Mouse (Mus musculus): ENCODE results near the gene Sncb. TPM values are rescaled to one million over a fixed set of nuclear protein-coding genes. Genes with fewer than 3 reads are reported as not detected.
"Not testable (repeated sequence)": the region's sequence is repeated elsewhere in the genome, so short reads cannot be mapped to it uniquely, and the experiment has no call there.

Sncb gene
- polyA plus RNA-seq, 1 experiment from 2014 or later: 2.2 TPM

DNA sequence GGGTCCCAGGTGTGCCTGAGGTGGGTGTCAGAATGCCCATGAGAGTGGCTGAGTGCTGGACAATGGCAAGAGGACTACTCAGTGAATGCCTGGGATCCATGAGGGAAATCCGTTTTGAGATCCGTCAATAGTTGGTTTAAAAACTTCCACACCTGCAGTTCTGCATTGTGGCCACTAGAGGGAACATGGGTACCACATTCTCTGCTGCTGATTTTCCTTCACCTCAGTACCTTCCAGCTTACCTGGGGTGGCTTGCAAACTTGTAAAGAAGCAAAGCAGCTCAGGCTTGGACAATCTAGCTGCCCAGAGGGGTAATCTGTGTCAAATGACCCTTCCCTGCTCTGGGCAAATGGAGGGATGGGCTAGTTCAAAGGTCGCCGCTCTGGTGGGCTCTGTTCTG lies 31.0 kb upstream of the Sncb start:
- no peak; the same call in 1 of the 2 replicates for ATAC-seq (ENCODE audit: low FRiP score, low read depth)
- Histone ChIP-seq H3K4me2 (replicated peaks) (no peak overlapping the region), H3K9ac (replicated peaks) (no peak overlapping the region), H3K27me3 (peaks cover 64% of the 10 kb centered on the region), H3K4me1 (peaks cover 6% of the 10 kb centered on the region; the same call in 1 of the 2 replicates), H3K4me3 (no peak overlapping the region), H3K9me3 (no peaks in the 10 kb centered on the region), H3K36me3 (no peaks in the 10 kb centered on the region), H3K27ac (replicated peaks) (no peak overlapping the region)
- 35% methylated on average over 4 of the region's 4 CpGs for WGBS

DNA sequence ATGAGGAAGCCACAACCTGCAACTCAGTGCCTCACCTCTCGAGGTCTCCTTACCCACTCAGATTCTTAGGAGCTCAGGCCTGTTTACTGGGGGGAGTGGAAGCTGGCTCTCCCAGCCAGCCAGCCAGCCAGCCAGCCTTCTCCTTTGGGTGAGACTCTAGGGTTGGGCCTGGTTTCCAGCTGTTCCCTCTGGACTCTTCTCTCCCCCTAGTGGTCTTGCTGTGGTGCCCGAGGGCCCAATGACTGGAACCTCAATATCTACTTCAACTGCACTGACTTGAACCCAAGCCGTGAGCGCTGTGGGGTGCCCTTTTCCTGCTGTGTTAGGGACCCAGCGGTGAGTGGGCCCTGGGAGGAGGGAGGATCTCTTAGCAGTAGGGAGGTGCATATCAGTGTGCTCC lies 28.4 kb upstream of the Sncb start:
- no peaks in the 10 kb centered on the region for H3K9me3 ChIP-seq
- no peak overlapping the region for H3K4me3 ChIP-seq
- H3K27ac ChIP-seq (replicated peaks): no peak overlapping the region
- no peaks in the 10 kb centered on the region for H3K36me3 ChIP-seq
- 47% methylated on average over 5 of the region's 5 CpGs for WGBS
- peaks cover 15% of the 10 kb centered on the region for H3K4me1 ChIP-seq
- H3K27me3 ChIP-seq: peaks cover 79% of the 10 kb centered on the region
- H3K9ac ChIP-seq (replicated peaks): no peak overlapping the region
- H3K4me2 ChIP-seq (replicated peaks): no peak overlapping the region
- no peak for ATAC-seq (ENCODE audit: low FRiP score, low read depth)

DNA sequence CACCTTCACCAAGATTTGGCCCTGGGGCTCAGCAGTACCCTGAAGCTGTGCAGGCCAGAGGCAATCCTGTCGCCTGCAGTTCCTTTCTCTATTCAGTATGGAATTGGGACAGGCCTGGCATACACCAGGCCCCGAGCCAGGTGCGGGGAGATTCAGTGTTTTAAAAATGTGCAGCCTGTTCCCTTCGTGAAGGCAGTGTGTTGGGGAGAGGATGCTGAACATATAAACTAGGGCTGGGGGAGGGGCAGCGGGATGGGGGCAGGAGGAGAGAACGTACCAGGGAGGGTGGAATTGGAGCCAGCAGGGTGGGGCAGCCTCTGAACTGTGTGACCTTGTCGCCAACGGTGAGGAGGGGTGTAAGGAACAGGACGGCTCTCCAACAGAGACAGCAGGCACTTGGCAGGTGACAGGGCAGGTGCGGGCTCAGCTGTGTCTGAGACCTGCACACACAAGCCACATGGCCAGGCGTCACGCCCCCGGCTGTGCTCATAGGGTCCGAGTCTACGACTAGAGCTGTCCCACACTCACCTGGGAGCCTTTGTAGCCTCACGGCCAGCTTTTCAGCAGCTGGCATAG lies 27.7 kb upstream of the Sncb start:
- Histone ChIP-seq H3K27me3 (peaks cover 83% of the 10 kb centered on the region), H3K9me3 (no peaks in the 10 kb centered on the region), H3K27ac (replicated peaks) (no peak overlapping the region), H3K4me2 (replicated peaks) (no peak overlapping the region), H3K36me3 (no peaks in the 10 kb centered on the region), H3K4me1 (peaks cover 20% of the 10 kb centered on the region), H3K9ac (replicated peaks) (no peak overlapping the region), H3K4me3 (no peak overlapping the region)
- no peak for ATAC-seq (ENCODE audit: low FRiP score, low read depth)
- WGBS: 84% methylated on average over 16 of the region's 16 CpGs

GRCm38 (mm10) chr13:54792259-54793230 lies 26.1 kb upstream of the Sncb start:
- peaks cover 20% of the 10 kb centered on the region for H3K4me1 ChIP-seq
- no peaks in the 10 kb centered on the region for H3K9me3 ChIP-seq
- WGBS: 24% methylated on average over 21 of the region's 21 CpGs
- no peaks in the 10 kb centered on the region for H3K36me3 ChIP-seq
- H3K4me3 ChIP-seq: no peak overlapping the region
- H3K27me3 ChIP-seq: peaks cover 68% of the 10 kb centered on the region
- no peak for ATAC-seq (ENCODE audit: low FRiP score, low read depth)
- no peak overlapping the region for H3K4me2 ChIP-seq (replicated peaks)
- no peak overlapping the region for H3K9ac ChIP-seq (replicated peaks)
- no peak overlapping the region for H3K27ac ChIP-seq (replicated peaks)

- ATAC-seq (ENCODE audit: low FRiP score, low read depth): peak; percentile 67
- Histone ChIP-seq H3K4me3 (peak overlapping the region; percentile 60), H3K27me3 (peaks cover 47% of the 10 kb centered on the region), H3K4me2 (replicated peaks) (peak overlapping the region; percentile 96), H3K36me3 (no peaks in the 10 kb centered on the region), H3K27ac (replicated peaks) (0 out of 2 replicates have a peak overlapping the region, but pooled peaks have one; percentile 15), H3K4me1 (peaks cover 20% of the 10 kb centered on the region), H3K9me3 (no peaks in the 10 kb centered on the region), H3K9ac (replicated peaks) (peak overlapping the region; percentile 69)
- under 1% methylated on average over 36 of the region's 38 CpGs for WGBS
Measured at GRCm38 (mm10) chr13:54789561-54790397, 23.4 kb upstream of the Sncb start.

DNA sequence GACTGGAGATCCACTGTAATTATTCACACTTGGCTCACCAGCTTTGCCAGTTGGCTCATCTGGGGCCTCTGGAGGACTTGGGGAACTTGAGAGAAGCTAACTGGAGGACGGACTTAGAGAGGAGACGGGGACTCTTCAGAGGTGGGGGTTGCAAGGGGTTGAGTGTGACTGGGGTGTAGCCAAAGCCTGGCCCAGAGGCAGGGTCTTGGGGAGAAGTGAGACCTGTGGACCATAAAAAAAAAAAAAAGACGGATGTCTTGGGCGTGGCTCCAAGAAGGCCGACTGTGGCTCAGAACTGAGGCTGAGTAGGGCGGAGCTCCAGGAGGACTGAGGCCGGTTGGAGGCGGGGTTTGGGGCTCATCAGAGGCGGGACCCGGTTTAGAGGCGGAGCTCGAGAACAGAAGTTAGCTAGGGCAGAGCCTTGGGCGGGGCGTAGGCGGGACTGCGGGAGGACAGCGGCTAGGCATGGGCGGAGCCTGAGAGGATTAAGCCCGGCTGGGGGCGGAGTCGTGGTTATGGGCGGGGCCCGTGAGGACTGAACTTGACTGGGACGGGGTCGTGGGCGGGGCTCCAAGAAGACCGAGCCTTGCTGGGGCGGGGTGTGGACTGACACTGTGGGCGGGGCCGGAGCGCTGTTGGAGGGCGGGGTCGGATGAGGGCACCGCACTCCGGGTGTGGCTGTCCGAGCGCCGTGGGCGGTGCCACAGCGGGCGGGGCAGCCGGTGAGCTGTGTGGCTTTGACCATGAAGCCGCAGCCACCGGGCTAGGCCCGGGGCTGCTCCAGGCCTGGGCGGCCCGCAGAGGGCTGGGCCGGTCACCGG lies 22.6 kb upstream of the Sncb start, which contains the start of gene Tspan17:
Gene Tspan17 (plus strand): TSS at position 638 of the 821 bp plus-strand sequence.
- peak; percentile 84 for ATAC-seq (ENCODE audit: low FRiP score, low read depth)
- no peaks in the 10 kb centered on the region for H3K9me3 ChIP-seq
- H3K36me3 ChIP-seq: no peaks in the 10 kb centered on the region
- H3K9ac ChIP-seq (replicated peaks): peak within 1 kb of the TSS; percentile 69
- peak within 1 kb of the TSS; percentile 96 for H3K4me2 ChIP-seq (replicated peaks)
- WGBS: 3% methylated on average over 45 of the region's 49 CpGs
- peak within 1 kb of the TSS; percentile 60 for H3K4me3 ChIP-seq
- H3K27ac ChIP-seq (replicated peaks): 0 out of 2 replicates have a peak within 1 kb of the TSS, but pooled peaks have one; percentile 15
- H3K4me1 ChIP-seq: peaks cover 17% of the 10 kb centered on the region
- peaks cover 40% of the 10 kb centered on the region for H3K27me3 ChIP-seq

DNA sequence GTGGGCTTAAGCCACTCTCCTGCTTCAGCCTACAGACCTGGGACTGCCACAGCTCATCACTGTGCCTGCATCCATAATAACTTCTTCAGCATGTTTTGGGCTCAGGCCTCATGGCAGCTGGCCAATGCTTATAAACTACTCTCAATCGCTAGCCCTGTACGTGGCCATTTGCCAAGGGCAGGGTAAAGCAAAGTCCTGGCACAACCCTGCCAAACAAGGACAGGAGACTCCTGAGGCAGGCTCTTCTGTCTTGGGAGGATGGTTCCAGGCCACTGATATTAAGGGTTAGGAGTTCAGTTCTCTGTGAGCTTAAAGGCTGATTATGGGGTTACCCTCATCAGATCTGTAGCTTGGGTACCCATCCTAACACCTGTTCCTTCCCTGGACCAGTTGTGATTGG lies 21.2 kb upstream of the Sncb start:
- not testable (repeated sequence) for H3K9me3 ChIP-seq; H3K4me3 ChIP-seq; H3K9ac ChIP-seq (replicated peaks); H3K4me2 ChIP-seq (replicated peaks); ATAC-seq (ENCODE audit: low FRiP score, low read depth); H3K27ac ChIP-seq (replicated peaks); H3K36me3 ChIP-seq
- WGBS: 81% methylated on average over 2 of the region's 2 CpGs
- peaks cover 31% of the 10 kb centered on the region for H3K27me3 ChIP-seq
- H3K4me1 ChIP-seq: peaks cover 16% of the 10 kb centered on the region

DNA sequence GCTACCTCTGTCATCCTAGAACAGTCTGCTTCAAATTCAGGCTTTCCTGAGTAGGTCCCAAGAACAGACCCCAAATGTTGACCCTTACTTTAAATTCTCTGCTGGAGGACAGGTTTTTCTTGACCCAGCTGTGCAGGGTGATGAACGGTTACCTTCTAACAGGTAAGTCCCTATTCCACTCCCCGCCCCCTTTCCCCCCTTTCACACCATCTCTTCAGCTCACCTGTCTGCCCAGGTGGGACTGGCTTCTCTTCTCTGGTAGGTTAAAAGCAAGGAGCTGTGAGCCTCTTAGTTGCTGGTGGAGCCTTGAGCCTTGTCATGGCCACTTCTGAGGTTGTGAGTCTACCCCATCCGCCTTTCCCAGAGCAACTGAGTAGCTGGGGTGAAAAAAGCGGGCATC lies 17.3 kb upstream of the Sncb start, which contains the start of gene Eif4e1b:
Gene Eif4e1b (plus strand): TSS at position 301 of the 400 bp plus-strand sequence.
- no peak for ATAC-seq (ENCODE audit: low FRiP score, low read depth)
- H3K4me2 ChIP-seq (replicated peaks): no peak within 1 kb of the TSS
- H3K27ac ChIP-seq (replicated peaks): no peak within 1 kb of the TSS
- H3K4me1 ChIP-seq: no peaks in the 10 kb centered on the region
- H3K36me3 ChIP-seq: no peaks in the 10 kb centered on the region
- 82% methylated on average over 4 of the region's 4 CpGs for WGBS
- H3K9ac ChIP-seq (replicated peaks): no peak within 1 kb of the TSS
- no peak within 1 kb of the TSS for H3K4me3 ChIP-seq
- H3K9me3 ChIP-seq: no peaks in the 10 kb centered on the region
- no peaks in the 10 kb centered on the region for H3K27me3 ChIP-seq

GRCm38 (mm10) chr13:54783235-54783634 lies 16.8 kb upstream of the Sncb start:
- no peak for ATAC-seq (ENCODE audit: low FRiP score, low read depth)
- no peak overlapping the region for H3K4me2 ChIP-seq (replicated peaks)

DNA sequence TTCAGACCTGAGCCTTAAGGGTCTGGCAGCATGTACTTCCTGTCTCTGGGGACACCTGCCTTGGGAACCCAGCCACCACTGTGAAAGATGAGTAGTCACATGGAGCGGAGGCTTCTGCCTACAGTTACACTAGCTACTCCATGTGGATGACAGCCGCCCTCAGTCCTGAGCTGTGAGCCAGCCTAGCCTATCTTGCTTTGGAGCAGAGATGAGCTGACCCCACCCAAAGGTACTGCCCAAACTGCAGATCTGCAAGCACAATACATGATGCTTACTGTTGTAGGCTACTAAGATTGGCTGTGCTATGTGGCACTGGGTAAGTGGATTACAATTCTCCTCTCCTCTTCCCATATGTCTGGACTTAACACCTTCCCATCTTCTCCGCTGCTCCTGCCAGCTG lies 14.7 kb upstream of the Sncb start:
- Histone ChIP-seq H3K27ac (replicated peaks) (no peak overlapping the region), H3K4me2 (replicated peaks) (no peak overlapping the region), H3K27me3 (no peaks in the 10 kb centered on the region), H3K36me3 (no peaks in the 10 kb centered on the region), H3K4me1 (no peaks in the 10 kb centered on the region), H3K9ac (replicated peaks) (no peak overlapping the region), H3K4me3 (no peak overlapping the region), H3K9me3 (no peaks in the 10 kb centered on the region)
- WGBS: 89% methylated on average over 3 of the region's 3 CpGs
- ATAC-seq (ENCODE audit: low FRiP score, low read depth): no peak

More at GRCm38 (mm10) chr13:54783235-54783634, 16.8 kb upstream of the Sncb start:
- H3K9me3 ChIP-seq: no peaks in the 10 kb centered on the region
- no peaks in the 10 kb centered on the region for H3K4me1 ChIP-seq
- H3K4me3 ChIP-seq: no peak overlapping the region
- no peak overlapping the region for H3K27ac ChIP-seq (replicated peaks)
- WGBS: 41% methylated on average over 2 of the region's 2 CpGs
- H3K27me3 ChIP-seq: no peaks in the 10 kb centered on the region
- H3K9ac ChIP-seq (replicated peaks): no peak overlapping the region
- H3K36me3 ChIP-seq: no peaks in the 10 kb centered on the region

GRCm38 (mm10) chr13:54780592-54780991 lies 14.2 kb upstream of the Sncb start:
- 80% methylated on average over 3 of the region's 3 CpGs for WGBS
- no peak overlapping the region for H3K27ac ChIP-seq (replicated peaks)
- no peaks in the 10 kb centered on the region for H3K27me3 ChIP-seq
- no peak overlapping the region for H3K9ac ChIP-seq (replicated peaks)
- no peak for ATAC-seq (ENCODE audit: low FRiP score, low read depth)
- H3K4me3 ChIP-seq: no peak overlapping the region
- no peaks in the 10 kb centered on the region for H3K9me3 ChIP-seq
- no peaks in the 10 kb centered on the region for H3K4me1 ChIP-seq
- H3K36me3 ChIP-seq: no peaks in the 10 kb centered on the region
- H3K4me2 ChIP-seq (replicated peaks): no peak overlapping the region

Measured in midbrain, embryonic 12.5 days (tissue).